Mouse (Mus musculus) small intestine, adult 2 months (tissue): ENCODE results near the gene Hs2st1.

Experiments
- CTCF ChIP-seq: fragments of 200-500 bp; IDR thresholded peaks from 2 replicates; pipeline ENCODE4 v1.5.1; 2012; ENCODE audit warnings: low read depth, mild to moderate bottlenecking, control low read depth, inconsistent platforms, low read length, moderate library complexity, mixed read lengths; ENCODE audit not compliant: insufficient replicate concordance, insufficient read length; ENCODE audit errors: extremely low read depth
- POLR2A ChIP-seq: fragments of 200-500 bp; IDR thresholded peaks from 2 replicates; pipeline ENCODE4 v1.6.1; 2012; ENCODE audit warnings: low read depth, mild to moderate bottlenecking, control low read depth, inconsistent platforms, low read length, moderate library complexity

GRCm38 (mm10) chr3:144540805-144541204 lies 29.2 kb downstream of the Hs2st1 start:
- no peak for TF ChIP-seq CTCF
- TF ChIP-seq POLR2A = no peak
